8 mouse cellular contexts compared by ENCODE assay signal in the genomic region with DNA sequence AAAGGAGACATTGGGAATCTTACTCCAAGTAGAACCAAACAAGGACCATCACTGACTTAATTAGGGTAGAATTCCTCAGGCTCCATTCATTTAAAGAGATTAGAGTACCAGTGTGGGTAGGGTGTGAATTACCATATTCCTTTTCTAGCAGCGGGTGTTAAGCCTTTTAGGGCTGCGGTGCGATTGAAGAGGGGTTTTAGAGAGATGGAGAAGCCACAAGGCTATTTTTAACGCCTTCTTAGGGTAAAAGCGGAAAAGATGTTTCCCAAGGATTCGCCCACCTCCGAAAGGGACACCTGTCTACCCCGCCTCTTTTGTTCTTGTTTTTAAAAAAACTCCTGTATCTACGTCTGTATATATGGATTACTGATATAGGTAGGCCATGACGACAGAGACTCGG. TPM values are rescaled to one million over a fixed set of nuclear protein-coding genes. Genes with fewer than 3 reads are reported as not detected.
DNase-seq lines count a peak whose midpoint lies in the region; ATAC-seq and TF ChIP-seq lines count a peak whose summit lies in the region.

No protein-coding gene starts in this region.

- no peak overlapping the region for H3K27ac ChIP-seq in kidney, postnatal 0 days
- no peak overlapping the region for H3K27ac ChIP-seq in forebrain, postnatal 0 days (ENCODE audit: low read depth, low read length)
- H3K27ac ChIP-seq in midbrain, embryonic 11.5 days (ENCODE audit: low read depth, low read length) = no peak overlapping the region

- peak overlapping the region; percentile 98 for H3K9ac ChIP-seq in kidney, postnatal 0 days (ENCODE audit: low read depth, low read length)
- H3K9ac ChIP-seq in forebrain, postnatal 0 days = peak overlapping the region; percentile 96
- H3K9ac ChIP-seq in midbrain, embryonic 11.5 days (ENCODE audit: low read length) = peak overlapping the region; percentile 93

- peak overlapping the region; percentile 72 for H3K4me2 ChIP-seq in kidney, postnatal 0 days (ENCODE audit: low read length)
- peak overlapping the region; percentile 66 for H3K4me2 ChIP-seq in forebrain, postnatal 0 days (ENCODE audit: low read depth)
- peak overlapping the region; percentile 64 for H3K4me2 ChIP-seq in midbrain, embryonic 11.5 days

- 4% methylated on average over 11 of the region's 11 CpGs for WGBS in kidney, postnatal 0 days
- WGBS in forebrain, postnatal 0 days = under 1% methylated on average over 11 of the region's 11 CpGs
- under 1% methylated on average over 11 of the region's 11 CpGs for WGBS in midbrain, embryonic 11.5 days

- 0 out of 2 replicates have a peak, but pooled peaks cover 6% of the 10 kb centered on the region for H3K36me3 ChIP-seq in kidney, postnatal 0 days (ENCODE audit: insufficient read depth, low read length)
- peaks cover 24% of the 10 kb centered on the region for H3K36me3 ChIP-seq in forebrain, postnatal 0 days (ENCODE audit: insufficient read depth)
- peaks cover 9% of the 10 kb centered on the region; the same call in 1 of the 2 replicates for H3K36me3 ChIP-seq in midbrain, embryonic 11.5 days (ENCODE audit: control insufficient read depth, insufficient read depth, low read length)

- H3K9me3 ChIP-seq in kidney, postnatal 0 days (replicated peaks; ENCODE audit: low read length) = no peaks in the 10 kb centered on the region
- no peaks in the 10 kb centered on the region for H3K9me3 ChIP-seq in forebrain, postnatal 0 days (ENCODE audit: low read length)
- no peaks in the 10 kb centered on the region for H3K9me3 ChIP-seq in midbrain, embryonic 11.5 days (ENCODE audit: control insufficient read depth, low read length)

- no peak for TF ChIP-seq CTCF in kidney, postnatal 0 days (IDR thresholded peaks at IDR 0.05; ENCODE audit: low read depth)
- TF ChIP-seq CTCF in forebrain, postnatal 0 days (IDR thresholded peaks at IDR 0.05; ENCODE audit: low read depth) = no peak

- peaks cover 5% of the 10 kb centered on the region; the same call in 1 of the 2 replicates for H3K4me1 ChIP-seq in kidney, postnatal 0 days (replicated peaks; ENCODE audit: insufficient read depth, low read length)
- H3K4me1 ChIP-seq in forebrain, postnatal 0 days (ENCODE audit: insufficient read depth) = peaks cover 13% of the 10 kb centered on the region
- H3K4me1 ChIP-seq in midbrain, embryonic 11.5 days (ENCODE audit: control insufficient read depth, insufficient read depth, low read length) = peaks cover 16% of the 10 kb centered on the region

- no peaks in the 10 kb centered on the region for H3K27me3 ChIP-seq in kidney, postnatal 0 days (ENCODE audit: insufficient read depth, low read length)
- H3K27me3 ChIP-seq in forebrain, postnatal 0 days (ENCODE audit: insufficient read depth, low read length) = no peaks in the 10 kb centered on the region
- H3K27me3 ChIP-seq in midbrain, embryonic 11.5 days (ENCODE audit: control insufficient read depth, insufficient read depth, low read length) = no peaks in the 10 kb centered on the region

- peak; percentile 7 for DNase-seq in kidney, postnatal 0 days (ENCODE audit: low spot score)
- no peak for DNase-seq in kidney, postnatal 4 days
- DNase-seq in R1 (ENCODE audit: low read depth, low spot score) = peak; percentile 54
- peak; percentile 13 for DNase-seq in forebrain, postnatal 0 days
- peak; percentile 88 for DNase-seq in midbrain, embryonic 11.5 days (ENCODE audit: low spot score, missing footprints)
- no peak for DNase-seq in adrenal gland, postnatal 25 days
- DNase-seq in cerebellum, adult 11-12 months = no peak

- peak overlapping the region; percentile 98 for H3K4me3 ChIP-seq in kidney, postnatal 0 days (replicated peaks; ENCODE audit: low read depth, low read length)
- H3K4me3 ChIP-seq in forebrain, postnatal 0 days (ENCODE audit: low read depth, low read length) = peak overlapping the region; percentile 75
- H3K4me3 ChIP-seq in midbrain, embryonic 11.5 days (ENCODE audit: low read depth, low read length) = peak overlapping the region; percentile 96

- ATAC-seq in kidney, postnatal 0 days (replicated peaks; ENCODE audit: low FRiP score, low read depth) = no peak
- no peak for ATAC-seq in forebrain, postnatal 0 days
- 0 out of 2 replicates have a peak, but pooled peaks have one; percentile 8 for ATAC-seq in midbrain, embryonic 11.5 days (ENCODE audit: low FRiP score)
- ATAC-seq in inflammation-experienced regulatory T-cells, adult 6 months = no peak

RNA-seq across cellular contexts. Expression of gene Zcrb1, which starts 0.9 kb away (rescaled TPM):
- polyA plus RNA-seq in kidney, postnatal 0 days (2015; fragmentation: Nextera tagmentation; extraction: Ambion mirVana) = 131 and 136 TPM in 2 replicates
- 52.6 and 56.2 TPM in 2 replicates for total RNA-seq in forebrain, postnatal 0 days (2014; rRNA removed)
- polyA plus RNA-seq in forebrain, postnatal 0 days (2015; fragmentation: Nextera tagmentation; extraction: Ambion mirVana) = 147 and 168 TPM in 2 replicates
- polyA plus RNA-seq in midbrain, embryonic 11.5 days (2014; fragmentation: Nextera tagmentation; extraction: Ambion mirVana) = 163 and 179 TPM in 2 replicates
- 86.4 and 112 TPM in 2 replicates for total RNA-seq in adrenal gland, postnatal 25 days (2021)
- 100 to 1,000 TPM in 2 of 3 experiments, 10 to 100 TPM in 1; 67.1 to 132 (median 104) TPM for polyA plus RNA-seq in inflammation-experienced regulatory T-cells, adult 6 months (2017; shearing (Covaris generic))

RNA-seq across cellular contexts. Expression of gene Pphln1, which starts 0.9 kb away (rescaled TPM):
- polyA plus RNA-seq in kidney, postnatal 0 days (2015; fragmentation: Nextera tagmentation; extraction: Ambion mirVana) = 32.4 and 35.9 TPM in 2 replicates
- 24.8 and 32.3 TPM in 2 replicates for total RNA-seq in forebrain, postnatal 0 days (2014; rRNA removed)
- 30.8 and 37.9 TPM in 2 replicates for polyA plus RNA-seq in forebrain, postnatal 0 days (2015; fragmentation: Nextera tagmentation; extraction: Ambion mirVana)
- 62.5 and 66.3 TPM in 2 replicates for polyA plus RNA-seq in midbrain, embryonic 11.5 days (2014; fragmentation: Nextera tagmentation; extraction: Ambion mirVana)
- total RNA-seq in adrenal gland, postnatal 25 days (2021) = 39.0 and 41.3 TPM in 2 replicates
- polyA plus RNA-seq in inflammation-experienced regulatory T-cells, adult 6 months (2017; shearing (Covaris generic)) = 10 to 100 TPM; 26.4 to 47.1 (median 37.0) TPM

Comparison
In these comparisons a context has a peak if more than half of its experiments do, and no peak if none do; other contexts are left out.
1. DNase-seq: peak in kidney, postnatal 0 days (single experiment), R1 (single experiment), forebrain, postnatal 0 days (single experiment) and midbrain, embryonic 11.5 days (single experiment); none in kidney, postnatal 4 days (0 of 2), adrenal gland, postnatal 25 days (single experiment) and cerebellum, adult 11-12 months (single experiment).
2. Peak in every context shown above with its lines, with median percentiles within 50 percentile points of each other: H3K4me2 ChIP-seq, H3K4me3 ChIP-seq and H3K9ac ChIP-seq.